Mouse (Mus musculus): Measurements from ENCODE around the gene Pip5k1c.

DNA sequence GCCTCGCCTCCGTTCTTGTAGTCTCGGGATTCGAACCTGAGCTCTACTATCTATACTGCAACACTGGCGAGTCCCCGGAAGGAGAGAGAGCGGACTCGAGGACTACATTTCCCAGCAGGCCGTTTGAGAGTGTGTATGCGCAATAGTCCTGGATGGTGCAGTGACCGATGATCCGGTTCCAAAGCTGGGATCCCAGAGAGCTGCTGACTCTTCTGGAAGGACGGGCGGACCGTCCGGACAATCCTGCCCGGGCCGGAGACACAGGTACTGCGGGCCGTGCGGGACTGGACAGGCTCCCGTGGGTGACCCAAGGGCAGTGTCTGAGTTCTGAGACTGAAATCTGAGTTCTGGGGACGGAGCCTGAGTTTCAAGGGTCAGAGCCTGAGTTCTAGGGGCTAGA, 24.7 kb upstream of the Pip5k1c start:
- TF ChIP-seq CTCF (IDR thresholded peaks at IDR 0.05; ENCODE audit: low read depth, low read length) (no peak), POLR2A (IDR thresholded peaks at IDR 0.05; ENCODE audit: extremely low read depth, insufficient read depth, low read length) (peak; percentile 93)

All from liver, adult 2 months (tissue).